In genomic region chr2:157559440-157559839, GRCm38 (mm10) we compare ENCODE assay signal across 10 mouse cellular contexts. TPM values are rescaled to one million over a fixed set of nuclear protein-coding genes. Genes with fewer than 3 reads are reported as not detected.
DNase-seq lines count a peak whose midpoint lies in the region; ATAC-seq and TF ChIP-seq lines count a peak whose summit lies in the region.
"Had no signal": no experiment of that assay in that cellular context is flagged by ENCODE, and none has a peak within 500 bp of the region (broad histone marks: within the 10 kb centered on the region; RNA-seq: fewer than 3 reads in every experiment).

No protein-coding gene starts in this region.

- 0 out of 2 replicates have a peak overlapping the region, but pooled peaks have one; percentile 69 for H3K27ac ChIP-seq in heart, embryonic 10.5 days
- H3K27ac ChIP-seq in forebrain, postnatal 0 days (ENCODE audit: low read depth, low read length) = peak overlapping the region; percentile 86
- H3K27ac ChIP-seq in midbrain, embryonic 10.5 days (replicated peaks) = peak overlapping the region; percentile 90

- H3K4me2 ChIP-seq in forebrain, postnatal 0 days (ENCODE audit: low read depth) = peak overlapping the region; percentile 64

- DNase-seq in heart, embryonic 10.5 days (ENCODE audit: low spot score) = peak; percentile 76
- no peak for DNase-seq in heart, postnatal 10 days
- DNase-seq in Muller cell, postnatal 12 days (ENCODE audit: inconsistent ontology term) = peak; percentile 22
- no peak for DNase-seq in forebrain, postnatal 0 days
- DNase-seq in midbrain, embryonic 10.5 days (ENCODE audit: low spot score) = peak; percentile 44
- no peak for DNase-seq in spleen, postnatal 4 days (ENCODE audit: low spot score in 2 of 2)
- DNase-seq in cerebellum, adult 9-11 months = no peak
- no peak for DNase-seq in thymus, postnatal 36 days
- DNase-seq: B cell, adult 2 months had no signal

- WGBS in heart, embryonic 10.5 days = 48% methylated on average over 19 of the region's 19 CpGs
- 45% methylated on average over 19 of the region's 19 CpGs for WGBS in forebrain, postnatal 0 days
- 57% methylated on average over 19 of the region's 19 CpGs for WGBS in midbrain, embryonic 10.5 days

- H3K36me3 ChIP-seq in heart, embryonic 10.5 days = peaks cover 79% of the 10 kb centered on the region
- H3K36me3 ChIP-seq in forebrain, postnatal 0 days (ENCODE audit: insufficient read depth) = peaks cover 27% of the 10 kb centered on the region; the same call in 1 of the 2 replicates
- H3K36me3 ChIP-seq in midbrain, embryonic 10.5 days = peaks cover 81% of the 10 kb centered on the region

- H3K27me3 ChIP-seq in heart, embryonic 10.5 days (ENCODE audit: insufficient read depth, poor library complexity, severe bottlenecking) = no peaks in the 10 kb centered on the region
- H3K27me3 ChIP-seq in forebrain, postnatal 0 days (ENCODE audit: insufficient read depth, low read length) = no peaks in the 10 kb centered on the region
- peaks cover 33% of the 10 kb centered on the region for H3K27me3 ChIP-seq in midbrain, embryonic 10.5 days (ENCODE audit: low read depth, poor library complexity, severe bottlenecking)

- H3K4me1 ChIP-seq in heart, embryonic 10.5 days = peaks cover 42% of the 10 kb centered on the region
- peaks cover 5% of the 10 kb centered on the region; the same call in 1 of the 2 replicates for H3K4me1 ChIP-seq in forebrain, postnatal 0 days (ENCODE audit: insufficient read depth)
- peaks cover 73% of the 10 kb centered on the region for H3K4me1 ChIP-seq in midbrain, embryonic 10.5 days

- peak overlapping the region; percentile 72 for H3K9ac ChIP-seq in forebrain, postnatal 0 days

- peaks cover 27% of the 10 kb centered on the region for H3K9me3 ChIP-seq in heart, embryonic 10.5 days
- peaks cover 17% of the 10 kb centered on the region for H3K9me3 ChIP-seq in forebrain, postnatal 0 days (ENCODE audit: low read length)
- peaks cover 44% of the 10 kb centered on the region for H3K9me3 ChIP-seq in midbrain, embryonic 10.5 days (replicated peaks)

- ATAC-seq in forebrain, postnatal 0 days = no peak
- ATAC-seq: inflammation-experienced regulatory T-cells, adult 6 months had no signal

- intact Hi-C loops in heart, postnatal 10 days (cut with DNase I) = no loop called here

- peak overlapping the region; percentile 58 for H3K4me3 ChIP-seq in heart, embryonic 10.5 days
- peak overlapping the region; percentile 52 for H3K4me3 ChIP-seq in forebrain, postnatal 0 days (ENCODE audit: low read depth, low read length)
- peak overlapping the region; percentile 68 for H3K4me3 ChIP-seq in midbrain, embryonic 10.5 days

- peak; percentile 30; the same call in 1 of the 2 replicates for TF ChIP-seq CTCF in forebrain, postnatal 0 days (IDR thresholded peaks at IDR 0.05; ENCODE audit: low read depth)

RNA-seq across cellular contexts. Expression of gene Nnat, which starts 0.4 kb away (rescaled TPM):
- 253 and 592 TPM in 2 replicates for polyA plus RNA-seq in heart, embryonic 10.5 days (2016; fragmentation: Nextera tagmentation; extraction: Ambion mirVana)
- total RNA-seq in heart, postnatal 10 days (2021) = 1 to 10 TPM; 3.9 to 6.4 TPM
- 4,630 and 7,303 TPM in 2 replicates for total RNA-seq in forebrain, postnatal 0 days (2014; rRNA removed)
- polyA plus RNA-seq in forebrain, postnatal 0 days (2015; fragmentation: Nextera tagmentation; extraction: Ambion mirVana) = 6,353 and 7,049 TPM in 2 replicates
- 1,354 and 2,071 TPM in 2 replicates for polyA plus RNA-seq in midbrain, embryonic 10.5 days (2016; fragmentation: Nextera tagmentation; extraction: Ambion mirVana)

RNA-seq across cellular contexts. Expression of gene Blcap, which starts 11.6 kb away (rescaled TPM):
- polyA plus RNA-seq in heart, embryonic 10.5 days (2016; fragmentation: Nextera tagmentation; extraction: Ambion mirVana) = 38.3 and 38.6 TPM in 2 replicates
- 10 to 100 TPM; 61.1 to 63.8 TPM for total RNA-seq in heart, postnatal 10 days (2021)
- 166 and 208 TPM in 2 replicates for total RNA-seq in forebrain, postnatal 0 days (2014; rRNA removed)
- 231 and 295 TPM in 2 replicates for polyA plus RNA-seq in forebrain, postnatal 0 days (2015; fragmentation: Nextera tagmentation; extraction: Ambion mirVana)
- polyA plus RNA-seq in midbrain, embryonic 10.5 days (2016; fragmentation: Nextera tagmentation; extraction: Ambion mirVana) = 76.4 and 103 TPM in 2 replicates

Comparison
In these comparisons a context has a peak if more than half of its experiments do, and no peak if none do; other contexts are left out.
1. DNase-seq: peak in heart, embryonic 10.5 days (single experiment), Muller cell, postnatal 12 days (single experiment) and midbrain, embryonic 10.5 days (single experiment); none in heart, postnatal 10 days (0 of 2), forebrain, postnatal 0 days (single experiment), spleen, postnatal 4 days (0 of 2), cerebellum, adult 9-11 months (single experiment) and thymus, postnatal 36 days (0 of 2).
2. Peak in every context shown above with its lines, with median percentiles within 50 percentile points of each other: H3K27ac ChIP-seq and H3K4me3 ChIP-seq.